Mouse (Mus musculus) erythroblast, embryonic 14.5 days (primary cell): ENCODE measurements around the gene Ddx3x.

Experiments
- GATA1 ChIP-seq: IDR thresholded peaks from 2 replicates; pipeline ENCODE4 v1.6.1; 2012; ENCODE audit warnings: low read length, inconsistent platforms, mixed read lengths
- TAL1 ChIP-seq: IDR thresholded peaks from 3 replicates; pipeline ENCODE4 v1.6.1; 2012; ENCODE audit warnings: low read length, inconsistent platforms, mixed read lengths

GRCm38 (mm10) chrX:13278996-13279395 lies 1.8 kb upstream of the Ddx3x start:
- TF ChIP-seq TAL1 (no peak), GATA1 (no peak)
